Mouse (Mus musculus) liver, adult 2 months (tissue): ENCODE measurements around the gene Arpc1a. TPM values are rescaled to one million over a fixed set of nuclear protein-coding genes. Genes with fewer than 3 reads are reported as not detected.
"Not testable (repeated sequence)": the region's sequence is repeated elsewhere in the genome, so short reads cannot be mapped to it uniquely, and the experiment has no call there.

Experiments used
- DNase-seq: peaks from one replicate; pipeline ENCODE4 v3.0.0-alpha.2; 2011; ENCODE audit warnings: low read depth, low spot score; ENCODE audit errors: extremely low read depth
- H3K27ac ChIP-seq: fragments of 200-500 bp; replicated peaks from 2 replicates; pipeline ENCODE4 v1.5.1; 2012; ENCODE audit warnings: low read depth, mild to moderate bottlenecking, control low read depth, inconsistent platforms, low read length; ENCODE audit not compliant: insufficient read depth
- H3K27me3 ChIP-seq: fragments of 200-500 bp; 2 replicates; pipeline ENCODE4 v1.6.1; 2012; ENCODE audit warnings: mild to moderate bottlenecking, moderate library complexity, low read length, inconsistent platforms; ENCODE audit not compliant: control insufficient read depth, insufficient read depth
- H3K36me3 ChIP-seq: fragments of 200-500 bp; 2 replicates; pipeline ENCODE4 v1.6.1; 2012; ENCODE audit warnings: low read length, inconsistent platforms; ENCODE audit not compliant: control insufficient read depth, insufficient read depth
- H3K4me1 ChIP-seq: fragments of 200-500 bp; 2 replicates; pipeline ENCODE4 v1.6.1; 2011; ENCODE audit warnings: low read length; ENCODE audit not compliant: control insufficient read depth, insufficient read depth
- H3K4me3 ChIP-seq: fragments of 200-500 bp; 2 replicates; pipeline ENCODE4 v1.5.1; 2011; ENCODE audit warnings: low read depth, mild to moderate bottlenecking, control low read depth, low read length, moderate library complexity; ENCODE audit not compliant: insufficient read depth
- H3K79me2 ChIP-seq: fragments of 200-500 bp; 2 replicates; pipeline ENCODE4 v1.6.1; 2012; ENCODE audit warnings: inconsistent platforms, mild to moderate bottlenecking, low read length, moderate library complexity; ENCODE audit not compliant: control insufficient read depth, insufficient read depth
- H3K9ac ChIP-seq: fragments of 200-500 bp; 2 replicates; pipeline ENCODE4 v1.6.1; 2012; ENCODE audit warnings: low read depth, mild to moderate bottlenecking, control low read depth, inconsistent platforms, low read length
- CTCF ChIP-seq: fragments of 200-500 bp; IDR thresholded peaks from 2 replicates; pipeline ENCODE4 v1.5.1; 2011; ENCODE audit warnings: low read depth, low read length, control low read depth
- POLR2A ChIP-seq: fragments of 200-500 bp; IDR thresholded peaks from 2 replicates; pipeline ENCODE4 v1.6.1; 2011; ENCODE audit warnings: low read length, control low read depth; ENCODE audit not compliant: insufficient read depth; ENCODE audit errors: extremely low read depth
- WGBS: fragments of 180-500 bp; shearing (Covaris S2); methylation state at CpG from one replicate; pipeline ENCODE4 v1.1.7; 2018; 5-methylcytosine and 5-hydroxymethylcytosine counted together
- polyA plus RNA-seq: library from polyadenylated mRNA; depleted of rRNA; stranded (reverse); fragments of >200 nt; gene quantifications from 2 replicates; pipeline ENCODE4 v1.2.3, GENCODE M21; 2012
- total RNA-seq: library from RNA; depleted of rRNA; stranded (reverse); fragments of >200 nt; gene quantifications from 2 replicates; pipeline ENCODE4 v1.2.3, GENCODE M21; 2014

The Arpc1a gene
- total and polyA plus RNA-seq, 2 experiments: 36.0 to 64.7 TPM

- WGBS: 75% methylated on average over 7 of the region's 7 CpGs
- Histone ChIP-seq H3K4me1 (peaks cover 2% of the 10 kb centered on the region; the same call in 1 of the 2 replicates), H3K27ac (no peak overlapping the region), H3K79me2 (peaks cover 5% of the 10 kb centered on the region; the same call in 1 of the 2 replicates), H3K4me3 (no peak overlapping the region), H3K36me3 (peaks cover under 1% of the 10 kb centered on the region; the same call in 1 of the 2 replicates), H3K9ac (no peak overlapping the region), H3K27me3 (no peaks in the 10 kb centered on the region)
- TF ChIP-seq CTCF (no peak), POLR2A (no peak)
- no peak for DNase-seq
Measured at GRCm38 (mm10) chr5:145120921-145121320, 37.3 kb downstream of the Arpc1a start.

GRCm38 (mm10) chr5:145123396-145123795, 39.8 kb downstream of the Arpc1a start:
- WGBS: 95% methylated on average over 19 of the region's 19 CpGs
- Histone ChIP-seq H3K4me1 (no peaks in the 10 kb centered on the region), H3K9ac (no peak overlapping the region), H3K27me3 (no peaks in the 10 kb centered on the region), H3K4me3 (no peak overlapping the region), H3K36me3 (peaks cover 10% of the 10 kb centered on the region), H3K79me2 (peaks cover 4% of the 10 kb centered on the region; the same call in 1 of the 2 replicates), H3K27ac (no peak overlapping the region)
- no peak for DNase-seq
- no peak for TF ChIP-seq POLR2A
- no peak for TF ChIP-seq CTCF

GRCm38 (mm10) chr5:145126580-145126979, 43.0 kb downstream of the Arpc1a start:
- Histone ChIP-seq H3K4me3 (no peak overlapping the region), H3K27ac (no peak overlapping the region), H3K27me3 (no peaks in the 10 kb centered on the region), H3K79me2 (no peaks in the 10 kb centered on the region), H3K4me1 (no peaks in the 10 kb centered on the region), H3K9ac (no peak overlapping the region), H3K36me3 (peaks cover 20% of the 10 kb centered on the region)
- WGBS: 95% methylated on average over 9 of the region's 9 CpGs
- no peak for DNase-seq
- no peak for TF ChIP-seq POLR2A
- no peak for TF ChIP-seq CTCF

- Histone ChIP-seq H3K36me3 (peaks cover 37% of the 10 kb centered on the region), H3K4me3 (no peak overlapping the region), H3K27me3 (no peaks in the 10 kb centered on the region), H3K9ac (no peak overlapping the region), H3K79me2 (no peaks in the 10 kb centered on the region), H3K4me1 (no peaks in the 10 kb centered on the region), H3K27ac (no peak overlapping the region)
- WGBS: 86% methylated on average over 4 of the region's 4 CpGs
- DNase-seq: no peak
- TF ChIP-seq POLR2A (no peak), CTCF (no peak)
Measured at GRCm38 (mm10) chr5:145129124-145129523, 45.5 kb downstream of the Arpc1a start.

GRCm38 (mm10) chr5:145129773-145130172, 46.1 kb downstream of the Arpc1a start:
- peaks cover 44% of the 10 kb centered on the region for H3K36me3 ChIP-seq
- H3K9ac ChIP-seq, H3K79me2 ChIP-seq, DNase-seq, H3K27me3 ChIP-seq, H3K4me1 ChIP-seq, H3K27ac ChIP-seq, H3K4me3 ChIP-seq: not testable (repeated sequence)
- WGBS: 91% methylated on average over 4 of the region's 6 CpGs

GRCm38 (mm10) chr5:145130191-145130590, 46.6 kb downstream of the Arpc1a start:
- TF ChIP-seq POLR2A (no peak), CTCF (no peak)
- H3K36me3 ChIP-seq: peaks cover 48% of the 10 kb centered on the region
- no peak for DNase-seq

More at GRCm38 (mm10) chr5:145130191-145130590, 46.6 kb downstream of the Arpc1a start:
- no peaks in the 10 kb centered on the region for H3K4me1 ChIP-seq
- 57% methylated on average over 11 of the region's 11 CpGs for WGBS
- no peak overlapping the region for H3K9ac ChIP-seq
- no peaks in the 10 kb centered on the region for H3K79me2 ChIP-seq
- no peak overlapping the region for H3K4me3 ChIP-seq
- no peak overlapping the region for H3K27ac ChIP-seq
- no peaks in the 10 kb centered on the region for H3K27me3 ChIP-seq
